Mouse (Mus musculus) MEL-GATA-1-ER (cell line): ENCODE data around the gene Cltb.

Experiments
- DNase-seq: peaks from one replicate; pipeline ENCODE4 v3.0.0-alpha.2; 2012; ENCODE audit warnings: low read depth; ENCODE audit errors: extremely low read depth

The Cltb gene

DNA sequence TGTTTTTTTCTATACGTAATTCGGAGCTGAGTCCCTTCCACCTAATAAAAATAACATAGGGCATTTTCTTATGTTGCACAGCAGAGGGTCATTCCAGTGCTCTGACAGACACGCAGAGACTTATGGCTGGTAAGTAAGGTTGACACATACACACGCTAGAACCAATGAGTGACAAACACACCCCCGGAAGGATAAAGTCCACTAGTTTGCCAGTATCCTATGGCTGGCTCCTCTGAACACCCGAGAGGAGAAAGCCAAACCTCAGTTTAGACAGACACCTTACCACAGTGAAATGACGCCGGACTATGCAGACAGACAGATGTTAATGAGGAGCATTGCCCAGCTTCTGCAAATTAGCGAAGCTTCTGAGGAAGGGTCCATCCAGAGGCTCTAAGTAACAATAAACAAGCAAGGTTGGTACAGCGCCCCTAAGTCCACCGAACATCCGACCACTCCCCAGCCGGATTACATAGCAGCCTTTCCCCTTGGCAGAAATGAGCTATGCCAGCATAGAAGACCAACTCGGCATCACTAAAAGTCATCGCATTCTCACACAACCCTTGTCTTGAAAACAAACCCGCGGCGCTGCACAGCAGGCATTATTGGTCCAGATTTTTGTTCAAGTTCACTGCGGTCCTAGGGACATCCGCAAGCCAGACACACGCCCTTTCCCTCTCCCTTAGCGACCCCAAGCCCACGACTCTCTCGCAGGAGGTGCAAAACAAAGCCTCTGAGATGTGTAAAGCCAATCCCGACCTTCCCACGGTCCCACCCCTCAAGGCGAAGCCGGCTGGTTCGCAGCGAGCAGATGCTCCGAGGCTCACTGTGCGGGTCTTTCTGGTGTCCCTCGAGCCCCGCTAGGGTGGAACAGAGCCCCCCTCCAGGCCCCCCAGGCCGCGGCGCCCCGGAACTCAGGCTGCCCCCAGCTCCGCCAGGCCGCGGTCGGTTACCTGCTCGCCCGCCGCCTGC is 46.6 kb downstream of the Cltb start:
- DNase-seq: no peak

DNA sequence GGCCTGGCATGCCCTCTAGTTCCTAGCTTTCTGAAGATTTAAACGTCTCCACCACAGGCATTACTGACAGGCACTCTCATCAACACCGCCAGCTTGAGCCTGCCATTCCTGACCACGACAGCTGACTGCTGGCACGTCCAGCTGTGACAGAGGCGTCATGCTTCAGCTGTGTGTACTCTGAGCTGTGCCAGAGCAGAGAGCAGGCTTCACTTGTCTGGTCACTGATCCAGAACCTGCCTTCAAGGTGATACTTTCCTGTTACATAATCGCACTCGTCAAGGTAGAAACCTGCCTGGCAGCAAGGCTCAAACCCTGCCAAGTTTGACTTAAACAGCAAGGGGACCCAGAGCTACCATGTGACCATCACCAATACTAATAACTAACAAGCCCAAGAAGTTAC is 48.6 kb downstream of the Cltb start:
- no peak for DNase-seq

DNA sequence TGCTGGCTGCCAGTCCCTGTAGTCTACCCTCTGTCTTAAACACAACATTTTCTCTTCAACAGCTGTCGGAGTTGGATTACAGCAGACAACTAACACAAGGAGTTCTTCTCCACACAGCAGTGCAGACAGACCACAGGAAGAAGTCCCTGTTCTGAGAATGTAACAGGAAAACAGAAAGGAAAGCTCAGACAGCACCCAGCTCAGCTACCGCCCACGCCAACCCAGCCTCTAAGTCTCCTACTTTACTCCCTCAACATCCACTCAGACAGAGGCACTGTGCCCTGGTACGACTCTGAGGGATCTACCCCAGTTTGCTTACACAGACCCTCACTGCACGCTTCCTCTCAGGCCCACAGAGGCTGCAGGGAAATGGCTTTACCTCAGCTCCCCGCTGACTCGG is 50.5 kb downstream of the Cltb start:
- no peak for DNase-seq

DNA sequence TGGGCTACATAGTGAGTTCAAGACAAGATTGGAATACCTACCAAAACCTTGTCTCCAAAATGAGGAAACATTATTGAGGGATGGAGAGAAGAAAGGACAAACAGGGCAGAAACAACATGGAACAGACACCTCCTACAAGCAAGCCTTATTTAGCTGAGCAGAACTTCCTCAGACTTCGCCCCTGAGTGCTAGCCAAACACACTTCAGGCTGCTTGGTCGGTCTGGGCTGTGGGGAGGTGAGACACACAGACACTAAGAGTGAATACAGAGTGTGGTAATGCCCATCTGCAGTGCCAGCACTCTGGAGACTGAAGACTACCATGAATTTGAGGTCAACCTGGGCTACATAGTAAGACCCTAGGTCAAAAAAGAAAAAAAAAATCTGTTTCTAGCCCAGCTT is 51.5 kb downstream of the Cltb start:
- no peak for DNase-seq

DNA sequence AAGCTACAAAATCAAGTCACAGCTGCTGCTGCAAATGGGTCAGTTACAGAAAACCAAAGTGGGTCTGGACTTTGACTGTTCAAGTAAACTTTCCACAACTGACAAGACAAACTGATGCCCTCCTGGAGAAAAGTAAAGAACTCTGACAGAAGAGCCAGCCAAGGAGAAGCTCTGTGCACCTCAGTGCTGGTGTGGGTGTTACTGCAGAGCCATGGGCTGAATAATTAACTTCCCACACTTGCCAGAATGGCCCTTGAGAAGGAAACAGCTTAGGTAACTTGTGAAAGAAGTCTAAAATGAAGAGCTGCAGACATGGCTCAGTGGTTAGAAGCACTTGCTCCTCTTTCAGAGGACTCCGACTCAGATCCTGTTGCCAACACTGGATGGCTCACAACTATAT is 53.5 kb downstream of the Cltb start:
- no peak for DNase-seq

DNA sequence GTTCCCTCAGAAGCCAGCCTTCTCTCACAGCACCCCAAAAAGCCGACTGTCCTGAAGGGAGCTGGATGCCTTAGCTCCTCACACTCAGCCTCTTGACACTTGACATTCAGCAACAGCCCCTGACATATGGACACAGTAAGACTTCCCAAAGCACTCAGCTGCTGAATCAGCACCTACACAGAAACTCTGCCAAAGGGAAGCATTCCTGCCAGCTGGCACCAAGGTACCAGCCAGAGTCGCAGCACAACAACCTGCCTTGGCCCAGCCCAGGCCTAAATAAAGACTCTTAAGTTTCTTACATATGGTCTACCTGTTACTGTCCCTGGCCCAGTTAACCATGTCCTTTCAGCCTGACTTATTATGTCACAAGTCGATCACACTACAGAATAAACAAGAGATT is 54.3 kb downstream of the Cltb start:
- no peak for DNase-seq

DNA sequence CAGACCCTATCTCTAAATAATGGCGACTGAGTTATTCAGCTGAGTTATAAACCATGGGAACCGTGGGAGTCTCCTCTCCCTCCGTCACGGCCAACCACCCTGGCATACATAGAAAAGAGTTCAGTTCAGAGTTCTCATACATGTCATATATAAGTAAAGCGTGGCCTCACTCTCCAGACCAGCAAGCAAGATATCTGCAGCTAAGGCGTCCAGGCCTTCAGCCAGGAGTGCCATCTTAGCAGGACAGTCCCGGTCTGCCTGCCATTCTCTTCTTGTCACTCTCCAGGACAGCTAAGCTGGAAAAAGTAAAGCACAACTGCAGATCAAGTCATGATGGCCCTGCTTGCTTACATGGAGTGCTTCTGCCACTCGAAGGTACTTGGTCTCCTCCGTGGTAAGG is 55.0 kb downstream of the Cltb start:
- DNase-seq: no peak

DNA sequence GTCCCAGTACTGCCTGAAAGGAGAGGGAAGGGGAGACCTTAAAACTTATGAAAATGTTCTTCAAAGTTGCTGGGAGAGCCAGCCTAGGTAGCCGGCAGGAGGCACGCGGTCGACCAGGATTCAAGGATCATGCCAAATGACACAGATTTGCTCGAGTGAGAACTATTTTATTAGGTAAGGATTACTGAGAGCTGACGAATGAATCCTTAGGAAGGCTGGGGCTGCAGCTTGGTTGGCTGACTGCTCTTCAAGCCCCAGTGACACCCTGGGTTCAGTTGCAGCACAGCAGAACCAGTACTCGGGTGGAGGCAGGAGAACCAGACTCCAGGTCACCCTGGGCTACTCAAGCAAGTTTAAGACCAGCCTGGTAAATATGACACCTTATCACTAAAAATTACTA is 63.1 kb downstream of the Cltb start:
- no peak for DNase-seq
